9 mouse cellular contexts compared by ENCODE assay signal in genomic region chr8:117701859-117702258, GRCm38 (mm10). TPM values are rescaled to one million over a fixed set of nuclear protein-coding genes. Genes with fewer than 3 reads are reported as not detected.
DNase-seq lines count a peak whose midpoint lies in the region; ATAC-seq and TF ChIP-seq lines count a peak whose summit lies in the region.
"Had no signal": no experiment of that assay in that cellular context is flagged by ENCODE, and none has a peak within 500 bp of the region (broad histone marks: within the 10 kb centered on the region; RNA-seq: fewer than 3 reads in every experiment).

Gene Hsd17b2 (plus strand): TSS chr8:117701904.

- peak; percentile 15; the same call in 1 of the 2 replicates for ATAC-seq in liver, embryonic 16.5 days (ENCODE audit: low read depth)

- no peak for TF ChIP-seq CTCF in kidney, adult 2 months (conservative IDR thresholded peaks at IDR 0.05; ENCODE audit: insufficient read depth, insufficient read length, low read depth, low read length)

- H3K36me3 ChIP-seq in kidney, adult 2 months (ENCODE audit: control insufficient read depth, insufficient read depth, low read length) = no peaks in the 10 kb centered on the region
- H3K36me3 ChIP-seq in liver, embryonic 16.5 days (ENCODE audit: control insufficient read depth, insufficient read depth) = no peaks in the 10 kb centered on the region
- H3K36me3 ChIP-seq: neural tube, embryonic 12.5 days had no signal

- no peak for TF ChIP-seq POLR2A in kidney, adult 2 months (IDR thresholded peaks at IDR 0.05; ENCODE audit: low read depth, low read length)

- peak; percentile 8 for DNase-seq in ovary, postnatal 36 days (ENCODE audit: low spot score)
- DNase-seq in ovary, postnatal 10 days (ENCODE audit: low spot score) = no peak
- peak; percentile 58 for DNase-seq in kidney, adult 2 months
- peak; percentile 30 for DNase-seq in urinary bladder, postnatal 25 days (ENCODE audit: low spot score)
- DNase-seq in thymus, postnatal 14 days = no peak
- DNase-seq in thymus, adult 18-20 months = no peak
- no peak for DNase-seq in embryo, embryonic 10.5 days (ENCODE audit: low spot score)

- WGBS in kidney, adult 2 months = 29% methylated on average over 13 of the region's 13 CpGs
- 40% methylated on average over 13 of the region's 13 CpGs for WGBS in liver, embryonic 16.5 days (ENCODE audit: insufficient replicate concordance)

- peak within 1 kb of the TSS; percentile 56 for H3K4me2 ChIP-seq in liver, embryonic 16.5 days (ENCODE audit: low read depth, low read length)
- H3K4me2 ChIP-seq: neural tube, embryonic 12.5 days had no signal

- H3K27me3 ChIP-seq in kidney, adult 2 months (replicated peaks; ENCODE audit: control insufficient read depth, insufficient read depth, low read length) = no peaks in the 10 kb centered on the region
- H3K27me3 ChIP-seq in liver, embryonic 16.5 days (ENCODE audit: control insufficient read depth, insufficient read depth, low read depth, low read length) = no peaks in the 10 kb centered on the region
- H3K27me3 ChIP-seq: neural tube, embryonic 12.5 days had no signal

- H3K9me3 ChIP-seq in liver, embryonic 16.5 days (replicated peaks; ENCODE audit: control insufficient read depth, low read length) = no peaks in the 10 kb centered on the region
- H3K9me3 ChIP-seq: neural tube, embryonic 12.5 days had no signal

- H3K27ac ChIP-seq in kidney, adult 2 months (ENCODE audit: insufficient read depth, low read depth, low read length) = peak within 1 kb of the TSS; percentile 41
- H3K27ac ChIP-seq in liver, embryonic 16.5 days (ENCODE audit: low read length) = peak within 1 kb of the TSS; percentile 87
- H3K27ac ChIP-seq: neural tube, embryonic 12.5 days had no signal

- peak within 1 kb of the TSS; percentile 38 for H3K4me3 ChIP-seq in kidney, adult 2 months (ENCODE audit: insufficient read depth, low read depth, low read length)
- peak within 1 kb of the TSS; percentile 54 for H3K4me3 ChIP-seq in liver, embryonic 16.5 days (ENCODE audit: low read depth, low read length)
- H3K4me3 ChIP-seq: neural tube, embryonic 12.5 days had no signal

- peaks cover 4% of the 10 kb centered on the region; the same call in 1 of the 2 replicates for H3K4me1 ChIP-seq in kidney, adult 2 months (ENCODE audit: control insufficient read depth, insufficient read depth, low read length)
- H3K4me1 ChIP-seq in liver, embryonic 16.5 days (ENCODE audit: control insufficient read depth, low read depth, low read length) = no peaks in the 10 kb centered on the region; the same call in 1 of the 2 replicates
- H3K4me1 ChIP-seq: neural tube, embryonic 12.5 days had no signal

- H3K9ac ChIP-seq in liver, embryonic 16.5 days (ENCODE audit: low read depth, low read length) = peak within 1 kb of the TSS; percentile 51
- H3K9ac ChIP-seq: neural tube, embryonic 12.5 days had no signal

RNA-seq across cellular contexts. Expression of gene Hsd17b2, which starts in this region (rescaled TPM):
- polyA plus RNA-seq in kidney, adult 2 months (2012; rRNA removed) = 3.0 and 4.2 TPM in 2 replicates
- polyA plus RNA-seq in liver, embryonic 16.5 days (2015; fragmentation: Nextera tagmentation; extraction: Ambion mirVana) = 90.2 and 94.8 TPM in 2 replicates
- polyA plus RNA-seq: neural tube, embryonic 12.5 days had no signal

Comparison
In these comparisons a context has a peak if more than half of its experiments do, and no peak if none do; other contexts are left out.
1. RNA of gene Hsd17b2 (polyA plus RNA-seq): 90.2 to 94.8 TPM in liver, embryonic 16.5 days; 3.0 to 4.2 TPM in kidney, adult 2 months; every median in the first group is over 10 times any median in the second.
2. DNase-seq: peak in ovary, postnatal 36 days (single experiment), kidney, adult 2 months (single experiment) and urinary bladder, postnatal 25 days (single experiment); none in ovary, postnatal 10 days (single experiment), thymus, postnatal 14 days (single experiment), thymus, adult 18-20 months (0 of 2) and embryo, embryonic 10.5 days (single experiment).